Mouse (Mus musculus): ENCODE data around the gene Nedd4. TPM values are rescaled to one million over a fixed set of nuclear protein-coding genes. Genes with fewer than 3 reads are reported as not detected.

Nedd4 gene
- polyA plus RNA-seq, 1 experiment, result 78.6 TPM

DNA sequence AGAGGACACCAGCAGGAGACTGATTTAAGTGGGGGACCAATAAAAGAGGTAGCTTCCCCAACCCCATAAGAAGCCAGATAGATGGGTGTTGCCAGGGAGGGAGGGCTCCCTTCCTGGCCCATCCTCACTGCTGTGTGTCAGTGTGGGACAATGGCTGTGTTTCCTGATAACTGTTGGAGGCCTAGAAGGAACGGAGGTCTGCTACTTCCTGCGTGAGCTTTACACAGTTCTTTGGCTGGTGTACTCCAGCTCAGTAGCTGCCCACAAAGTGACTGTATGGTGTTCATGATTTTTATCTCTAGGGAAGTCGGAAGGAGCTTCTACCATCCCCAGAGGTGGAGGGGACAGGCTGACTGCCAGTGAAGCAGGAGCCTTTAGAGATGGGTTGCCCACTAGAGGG, 5.2 kb upstream of the Nedd4 start:
- WGBS, result 12% methylated on average over 3 of the region's 3 CpGs
- H3K27ac ChIP-seq (ENCODE audit: control insufficient read depth, insufficient read depth, low read depth, low read length, poor library complexity), result no peak overlapping the region
- no peak overlapping the region for H3K4me3 ChIP-seq (replicated peaks; ENCODE audit: control insufficient read depth, low read depth, low read length)
- TF ChIP-seq POLR2A (IDR thresholded peaks at IDR 0.05; ENCODE audit: borderline replicate concordance, control insufficient read depth, low read depth, low read length), result no peak
- no peak for TF ChIP-seq CTCF (IDR thresholded peaks at IDR 0.05; ENCODE audit: control insufficient read depth, insufficient read depth, low read length)
- peaks cover 1% of the 10 kb centered on the region for H3K4me1 ChIP-seq (ENCODE audit: control insufficient read depth, insufficient read depth, low read length)

DNA sequence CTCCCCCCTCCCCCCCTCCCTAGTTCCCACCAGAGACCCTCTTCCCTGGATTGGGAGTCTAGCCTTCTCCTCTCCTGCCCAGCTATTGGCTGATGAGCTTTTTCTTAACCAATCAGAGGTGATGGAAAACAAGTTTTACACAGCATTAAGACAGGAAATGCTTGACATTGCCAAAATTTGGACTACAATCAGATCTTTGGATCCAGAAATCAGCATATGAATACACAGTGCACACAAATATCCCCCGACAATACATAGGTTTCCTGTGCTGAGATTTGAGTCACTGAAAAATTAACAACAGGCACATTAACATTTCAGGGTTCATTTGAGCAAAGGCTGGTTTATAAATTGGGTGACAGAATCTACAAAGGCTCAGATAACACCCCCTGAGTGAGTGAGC, 4.5 kb upstream of the Nedd4 start:
- Histone ChIP-seq H3K27ac (ENCODE audit: control insufficient read depth, insufficient read depth, low read depth, low read length, poor library complexity) (no peak overlapping the region), H3K4me3 (replicated peaks; ENCODE audit: control insufficient read depth, low read depth, low read length) (no peak overlapping the region), H3K4me1 (ENCODE audit: control insufficient read depth, insufficient read depth, low read length) (peaks cover 1% of the 10 kb centered on the region)
- no peak for TF ChIP-seq POLR2A (IDR thresholded peaks at IDR 0.05; ENCODE audit: borderline replicate concordance, control insufficient read depth, low read depth, low read length)
- no peak for TF ChIP-seq CTCF (IDR thresholded peaks at IDR 0.05; ENCODE audit: control insufficient read depth, insufficient read depth, low read length)
- whole genome bisulfite sequencing, result 69% methylated on average over 1 of the region's 1 CpGs

GRCm38 (mm10) chr9:72660139-72660538, 2.0 kb upstream of the Nedd4 start:
- Histone ChIP-seq H3K4me3 (replicated peaks; ENCODE audit: control insufficient read depth, low read depth, low read length) (no peak overlapping the region), H3K27ac (ENCODE audit: control insufficient read depth, insufficient read depth, low read depth, low read length, poor library complexity) (no peak overlapping the region), H3K4me1 (ENCODE audit: control insufficient read depth, insufficient read depth, low read length) (peaks cover 1% of the 10 kb centered on the region)
- TF ChIP-seq CTCF (IDR thresholded peaks at IDR 0.05; ENCODE audit: control insufficient read depth, insufficient read depth, low read length), result no peak
- no peak for TF ChIP-seq POLR2A (IDR thresholded peaks at IDR 0.05; ENCODE audit: borderline replicate concordance, control insufficient read depth, low read depth, low read length)
- 3% methylated on average over 4 of the region's 4 CpGs for WGBS

DNA sequence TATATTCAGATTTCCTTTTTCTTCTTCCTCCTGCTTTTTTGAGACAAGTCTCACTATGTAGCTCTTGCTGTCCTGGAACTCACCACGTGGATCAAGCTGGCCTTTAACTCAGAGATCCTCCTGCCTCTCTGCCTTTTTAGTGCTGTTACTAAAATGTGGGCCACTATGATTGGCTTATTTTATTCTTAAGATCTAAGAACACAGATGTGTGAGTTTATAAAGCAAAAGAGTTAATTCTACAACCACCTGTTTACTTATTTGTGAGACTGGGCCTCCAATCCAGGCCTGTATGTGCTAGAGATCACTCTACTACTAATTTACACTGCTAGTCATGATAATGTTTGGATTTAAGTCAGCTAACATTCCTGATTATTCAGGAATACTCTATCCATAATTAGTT, 1.2 kb upstream of the Nedd4 start:
- Histone ChIP-seq H3K4me1 (ENCODE audit: control insufficient read depth, insufficient read depth, low read length) (peaks cover 1% of the 10 kb centered on the region), H3K27ac (ENCODE audit: control insufficient read depth, insufficient read depth, low read depth, low read length, poor library complexity) (no peak overlapping the region), H3K4me3 (replicated peaks; ENCODE audit: control insufficient read depth, low read depth, low read length) (no peak overlapping the region)
- WGBS, result 74% methylated on average over 1 of the region's 1 CpGs
- TF ChIP-seq CTCF (IDR thresholded peaks at IDR 0.05; ENCODE audit: control insufficient read depth, insufficient read depth, low read length), result no peak
- no peak for TF ChIP-seq POLR2A (IDR thresholded peaks at IDR 0.05; ENCODE audit: borderline replicate concordance, control insufficient read depth, low read depth, low read length)

GRCm38 (mm10) chr9:72661561-72661894, 618 bp upstream of the Nedd4 start:
- H3K4me1 ChIP-seq (ENCODE audit: control insufficient read depth, insufficient read depth, low read length), result peaks cover 1% of the 10 kb centered on the region
- TF ChIP-seq CTCF (IDR thresholded peaks at IDR 0.05; ENCODE audit: control insufficient read depth, insufficient read depth, low read length) (no peak), POLR2A (IDR thresholded peaks at IDR 0.05; ENCODE audit: borderline replicate concordance, control insufficient read depth, low read depth, low read length) (no peak)
- WGBS, result 6% methylated on average over 13 of the region's 13 CpGs
- H3K4me3 ChIP-seq (replicated peaks; ENCODE audit: control insufficient read depth, low read depth, low read length), result peak overlapping the region; percentile 80
- H3K27ac ChIP-seq (ENCODE audit: control insufficient read depth, insufficient read depth, low read depth, low read length, poor library complexity), result peak overlapping the region; percentile 86

- Histone ChIP-seq H3K4me3 (replicated peaks; ENCODE audit: control insufficient read depth, low read depth, low read length) (peak overlapping the region; percentile 86), H3K4me1 (ENCODE audit: control insufficient read depth, insufficient read depth, low read length) (peaks cover 1% of the 10 kb centered on the region), H3K27ac (ENCODE audit: control insufficient read depth, insufficient read depth, low read depth, low read length, poor library complexity) (peak overlapping the region; percentile 86)
- WGBS, result under 1% methylated on average over 55 of the region's 55 CpGs
- TF ChIP-seq CTCF (IDR thresholded peaks at IDR 0.05; ENCODE audit: control insufficient read depth, insufficient read depth, low read length) (no peak), POLR2A (IDR thresholded peaks at IDR 0.05; ENCODE audit: borderline replicate concordance, control insufficient read depth, low read depth, low read length) (peak; percentile 18; the same call in 1 of the 2 replicates)
Measured at GRCm38 (mm10) chr9:72662691-72663533, 766 bp downstream of the Nedd4 start.

GRCm38 (mm10) chr9:72663534-72663918, 1.4 kb downstream of the Nedd4 start:
- H3K4me1 ChIP-seq (ENCODE audit: control insufficient read depth, insufficient read depth, low read length), result peaks cover 1% of the 10 kb centered on the region
- no peak overlapping the region for H3K4me3 ChIP-seq (replicated peaks; ENCODE audit: control insufficient read depth, low read depth, low read length)
- TF ChIP-seq POLR2A (IDR thresholded peaks at IDR 0.05; ENCODE audit: borderline replicate concordance, control insufficient read depth, low read depth, low read length) (no peak), CTCF (IDR thresholded peaks at IDR 0.05; ENCODE audit: control insufficient read depth, insufficient read depth, low read length) (no peak)
- H3K27ac ChIP-seq (ENCODE audit: control insufficient read depth, insufficient read depth, low read depth, low read length, poor library complexity), result no peak overlapping the region
- WGBS, result 37% methylated on average over 10 of the region's 10 CpGs

- Histone ChIP-seq H3K4me1 (ENCODE audit: control insufficient read depth, insufficient read depth, low read length) (peaks cover 1% of the 10 kb centered on the region), H3K4me3 (replicated peaks; ENCODE audit: control insufficient read depth, low read depth, low read length) (no peak overlapping the region), H3K27ac (ENCODE audit: control insufficient read depth, insufficient read depth, low read depth, low read length, poor library complexity) (no peak overlapping the region)
- no peak for TF ChIP-seq POLR2A (IDR thresholded peaks at IDR 0.05; ENCODE audit: borderline replicate concordance, control insufficient read depth, low read depth, low read length)
- no peak for TF ChIP-seq CTCF (IDR thresholded peaks at IDR 0.05; ENCODE audit: control insufficient read depth, insufficient read depth, low read length)
- WGBS, result 82% methylated on average over 12 of the region's 12 CpGs
Measured at GRCm38 (mm10) chr9:72664409-72665351, 2.5 kb downstream of the Nedd4 start.

All from bone marrow, adult 2 months (tissue).